Comparison of ENCODE assay signal across 15 mouse cellular contexts in genomic region chr1:165042105-165042504, GRCm38 (mm10).
A peak's percentile ranks its signal among the peaks of the same experiment; 100 is the strongest.
DNase-seq lines count a peak whose midpoint lies in the region; ATAC-seq and TF ChIP-seq lines count a peak whose summit lies in the region.
"Had no signal": no experiment of that assay in that cellular context is flagged by ENCODE, and none has a peak within 500 bp of the region (broad histone marks: within the 10 kb centered on the region; RNA-seq: fewer than 3 reads in every experiment).

No protein-coding gene starts in this region.

- H3K9me3 ChIP-seq in forebrain, embryonic 14.5 days (replicated peaks; ENCODE audit: control insufficient read depth, low read length): no peaks in the 10 kb centered on the region
- no peaks in the 10 kb centered on the region for H3K9me3 ChIP-seq in neural tube, embryonic 14.5 days (ENCODE audit: control insufficient read depth, low read length)
- H3K9me3 ChIP-seq: embryonic facial prominence, embryonic 12.5 days; stomach, embryonic 15.5 days had no signal

- DNase-seq in layer of hippocampus, adult 9-11 months: peak; percentile 68
- DNase-seq in layer of hippocampus, postnatal 25 days (ENCODE audit: extremely low spot score in 1 of 2, low spot score in 1 of 2): no peak
- DNase-seq in forebrain, embryonic 14.5 days (ENCODE audit: low spot score): peak; percentile 71
- peak in 1 of 2 experiments; percentile 49 for DNase-seq in left cerebral cortex, adult 2 months (ENCODE audit: extremely low spot score in 1 of 2, low spot score in 2 of 2)
- no peak for DNase-seq in kidney, adult 11 months
- DNase-seq in adrenal gland, adult 8-10 months: no peak
- DNase-seq: adrenal gland, postnatal 10 days; cerebellum, adult 8-10 months; heart, adult 2 months; heart, postnatal 4 days; kidney, postnatal 10 days; right cerebral cortex, postnatal 4 days had no signal

- no peak overlapping the region for H3K4me2 ChIP-seq in forebrain, embryonic 14.5 days (ENCODE audit: low read length)
- H3K4me2 ChIP-seq in neural tube, embryonic 14.5 days (ENCODE audit: low read depth, low read length): no peak overlapping the region
- H3K4me2 ChIP-seq: embryonic facial prominence, embryonic 12.5 days; stomach, embryonic 15.5 days had no signal

- no peak for TF ChIP-seq CTCF in left cerebral cortex, adult 2 months (IDR thresholded peaks at IDR 0.05)

- H3K9ac ChIP-seq in forebrain, embryonic 14.5 days (ENCODE audit: low read length): no peak overlapping the region
- no peak overlapping the region for H3K9ac ChIP-seq in neural tube, embryonic 14.5 days (replicated peaks; ENCODE audit: low read depth, low read length)
- H3K9ac ChIP-seq: embryonic facial prominence, embryonic 12.5 days; stomach, embryonic 15.5 days had no signal

- H3K27me3 ChIP-seq in forebrain, embryonic 14.5 days (replicated peaks; ENCODE audit: control insufficient read depth, insufficient read depth, low read length): no peaks in the 10 kb centered on the region
- no peaks in the 10 kb centered on the region for H3K27me3 ChIP-seq in neural tube, embryonic 14.5 days (ENCODE audit: control insufficient read depth, insufficient read depth, low read length)
- H3K27me3 ChIP-seq: embryonic facial prominence, embryonic 12.5 days; stomach, embryonic 15.5 days had no signal

- intact Hi-C loops in left cerebral cortex, adult 2 months (cut with DNase I): no loop called here

- no peaks in the 10 kb centered on the region for H3K36me3 ChIP-seq in forebrain, embryonic 14.5 days (ENCODE audit: control insufficient read depth, insufficient read depth, low read length)
- H3K36me3 ChIP-seq in neural tube, embryonic 14.5 days (ENCODE audit: control insufficient read depth, insufficient read depth, low read length): no peaks in the 10 kb centered on the region
- H3K36me3 ChIP-seq: embryonic facial prominence, embryonic 12.5 days; stomach, embryonic 15.5 days had no signal

- H3K4me3 ChIP-seq in forebrain, embryonic 14.5 days (ENCODE audit: low read depth, low read length): no peak overlapping the region
- no peak overlapping the region for H3K4me3 ChIP-seq in left cerebral cortex, adult 2 months
- no peak overlapping the region for H3K4me3 ChIP-seq in neural tube, embryonic 14.5 days (ENCODE audit: low read depth, low read length)
- H3K4me3 ChIP-seq: embryonic facial prominence, embryonic 12.5 days; heart, adult 2 months; stomach, embryonic 15.5 days had no signal

- peaks cover 6% of the 10 kb centered on the region; the same call in 1 of the 2 replicates for H3K4me1 ChIP-seq in forebrain, embryonic 14.5 days (ENCODE audit: control insufficient read depth, insufficient read depth, low read length)
- peaks cover 4% of the 10 kb centered on the region; the same call in 1 of the 2 replicates for H3K4me1 ChIP-seq in neural tube, embryonic 14.5 days (ENCODE audit: control insufficient read depth, insufficient read depth, low read length)

- 61% methylated on average over 2 of the region's 2 CpGs for WGBS in forebrain, embryonic 14.5 days
- WGBS in neural tube, embryonic 14.5 days: 72% methylated on average over 2 of the region's 2 CpGs

- ATAC-seq in forebrain, embryonic 14.5 days: peak; percentile 73
- 0 out of 2 replicates have a peak, but pooled peaks have one; percentile 20 for ATAC-seq in neural tube, embryonic 14.5 days (ENCODE audit: low read depth)

- peak overlapping the region; percentile 69 for H3K27ac ChIP-seq in forebrain, embryonic 14.5 days (ENCODE audit: low read depth, low read length)
- H3K27ac ChIP-seq in left cerebral cortex, adult 2 months: peak overlapping the region; percentile 78
- no peak overlapping the region for H3K27ac ChIP-seq in neural tube, embryonic 14.5 days (ENCODE audit: low read depth, low read length)
- H3K27ac ChIP-seq: embryonic facial prominence, embryonic 12.5 days; heart, adult 2 months; stomach, embryonic 15.5 days had no signal

Comparison
In these comparisons a context has a peak if more than half of its experiments do, and no peak if none do; other contexts are left out.
1. DNase-seq: peak in layer of hippocampus, adult 9-11 months (single experiment) and forebrain, embryonic 14.5 days (single experiment); none in layer of hippocampus, postnatal 25 days (0 of 2), kidney, adult 11 months (single experiment) and adrenal gland, adult 8-10 months (single experiment).